Mouse (Mus musculus) thymus, adult 2 months (tissue): ENCODE measurements around the gene Zc2hc1c. TPM values are rescaled to one million over a fixed set of nuclear protein-coding genes. Genes with fewer than 3 reads are reported as not detected.

Experiments
- DNase-seq: peaks from one replicate; pipeline ENCODE4 v3.0.0; 2021
- H3K27ac ChIP-seq: fragments of 200-500 bp; 2 replicates; pipeline ENCODE4 v1.5.1; 2012; ENCODE audit warnings: low read length, control low read depth; ENCODE audit not compliant: control insufficient read depth, insufficient read depth
- H3K27me3 ChIP-seq: fragments of 200-500 bp; 2 replicates; pipeline ENCODE4 v1.6.1; 2012; ENCODE audit warnings: mild to moderate bottlenecking, low read length, moderate library complexity, mixed read lengths; ENCODE audit not compliant: control insufficient read depth, insufficient read depth
- H3K36me3 ChIP-seq: fragments of 200-500 bp; 2 replicates; pipeline ENCODE4 v1.6.1; 2012; ENCODE audit warnings: mild to moderate bottlenecking, low read length, moderate library complexity; ENCODE audit not compliant: control insufficient read depth, insufficient read depth
- H3K4me1 ChIP-seq: fragments of 200-500 bp; replicated peaks from 2 replicates; pipeline ENCODE4 v1.6.1; 2012; ENCODE audit warnings: low read length; ENCODE audit not compliant: control insufficient read depth, insufficient read depth
- H3K4me3 ChIP-seq: fragments of 200-500 bp; 2 replicates; pipeline ENCODE4 v1.5.1; 2012; ENCODE audit warnings: mild to moderate bottlenecking, low read length, control low read depth, moderate library complexity; ENCODE audit not compliant: control insufficient read depth, insufficient read depth
- CTCF ChIP-seq: fragments of 200-500 bp; IDR thresholded peaks from 2 replicates; pipeline ENCODE4 v1.5.1; 2012; ENCODE audit warnings: mild to moderate bottlenecking, control low read depth, low read length, moderate library complexity, borderline replicate concordance; ENCODE audit not compliant: control insufficient read depth, poor library complexity, insufficient read depth; ENCODE audit errors: extremely low read depth
- POLR2A ChIP-seq: fragments of 200-500 bp; IDR thresholded peaks from 2 replicates; pipeline ENCODE4 v1.6.1; 2012; ENCODE audit warnings: mild to moderate bottlenecking, low read length, control low read depth, moderate library complexity; ENCODE audit not compliant: control insufficient read depth, poor library complexity, insufficient read depth; ENCODE audit errors: extremely low read depth
- WGBS: fragments of 180-500 bp; shearing (Covaris S2); methylation state at CpG from one replicate; pipeline ENCODE4 v1.1.7; 2018; 5-methylcytosine and 5-hydroxymethylcytosine counted together
- polyA plus RNA-seq: library from polyadenylated mRNA; depleted of rRNA; stranded (reverse); fragments of >200 nt; gene quantifications from 2 replicates; pipeline ENCODE4 v1.2.3, GENCODE M21; 2012

Zc2hc1c gene
- polyA plus RNA-seq, 1 experiment: 0.15 TPM

DNA sequence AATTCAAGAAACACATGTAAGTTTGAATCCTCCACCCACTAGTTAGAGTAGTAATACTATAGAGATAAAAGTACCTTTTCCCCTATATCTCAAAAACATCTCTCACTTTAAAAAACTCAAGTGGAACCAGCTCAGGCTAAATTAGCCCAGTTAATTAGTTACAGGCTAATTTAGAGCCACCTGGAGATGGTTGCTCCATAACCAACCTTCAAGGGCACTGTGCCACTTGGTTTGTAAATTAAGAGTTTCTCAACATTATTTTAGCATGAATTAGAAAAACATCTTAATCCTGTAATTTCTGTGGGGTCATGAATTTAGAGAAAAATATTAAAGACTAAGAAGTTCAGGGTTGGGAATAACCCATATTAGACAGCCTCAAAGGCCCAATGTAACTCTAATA, 3.1 kb downstream of the Zc2hc1c start:
- no peak for TF ChIP-seq POLR2A
- no peak for TF ChIP-seq CTCF
- Histone ChIP-seq H3K4me3 (no peak overlapping the region), H3K4me1 (0 out of 2 replicates have a peak, but pooled peaks cover 3% of the 10 kb centered on the region), H3K27me3 (no peaks in the 10 kb centered on the region; the same call in 1 of the 2 replicates), H3K27ac (no peak overlapping the region), H3K36me3 (no peaks in the 10 kb centered on the region)
- no peak for DNase-seq

DNA sequence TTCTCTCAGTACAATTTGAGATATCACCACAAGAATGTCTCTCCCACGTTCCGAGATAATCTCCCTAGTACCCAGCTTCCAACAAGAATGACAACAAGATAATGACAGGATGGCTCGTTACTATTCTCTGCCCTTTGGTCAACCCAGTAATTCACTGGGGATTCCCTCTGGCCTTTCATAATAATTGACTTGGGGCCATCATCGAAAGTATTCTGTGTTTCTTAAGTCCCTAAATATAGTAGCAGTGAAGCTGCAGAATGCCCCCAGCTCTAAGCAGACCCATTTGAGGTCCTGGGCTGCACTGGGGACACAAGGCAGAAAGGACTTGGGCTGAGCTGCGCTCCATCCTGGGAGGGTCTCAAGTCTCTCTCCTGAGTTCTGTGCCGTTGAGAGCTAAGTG, 3.9 kb downstream of the Zc2hc1c start:
- Histone ChIP-seq H3K27ac (no peak overlapping the region), H3K4me1 (0 out of 2 replicates have a peak, but pooled peaks cover 3% of the 10 kb centered on the region), H3K36me3 (no peaks in the 10 kb centered on the region), H3K27me3 (no peaks in the 10 kb centered on the region; the same call in 1 of the 2 replicates), H3K4me3 (no peak overlapping the region)
- TF ChIP-seq CTCF (no peak), POLR2A (no peak)
- DNase-seq: no peak
- whole genome bisulfite sequencing: 92% methylated on average over 6 of the region's 6 CpGs

DNA sequence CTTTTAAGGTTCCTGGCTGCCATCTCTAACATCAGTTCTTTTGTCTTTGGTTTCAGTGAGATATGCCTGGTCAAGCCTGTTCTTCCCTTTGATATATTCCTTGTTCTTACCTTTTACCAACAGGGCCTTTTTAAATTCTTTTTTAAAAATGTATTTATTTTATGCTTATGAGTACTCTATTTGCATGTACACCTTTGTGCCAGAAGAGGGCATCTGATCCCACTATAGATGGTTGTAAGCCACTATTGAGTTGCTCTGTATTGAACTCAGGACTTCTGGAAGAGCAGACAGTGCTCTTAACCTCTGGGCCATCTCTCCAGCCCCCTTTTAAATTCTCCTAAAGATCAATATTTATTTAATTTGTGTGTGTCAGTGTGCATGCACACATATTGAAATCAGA, 4.5 kb downstream of the Zc2hc1c start:
- no peak overlapping the region for H3K27ac ChIP-seq
- H3K27me3 ChIP-seq: no peaks in the 10 kb centered on the region; the same call in 1 of the 2 replicates
- no peaks in the 10 kb centered on the region for H3K36me3 ChIP-seq
- H3K4me1 ChIP-seq: 0 out of 2 replicates have a peak, but pooled peaks cover 3% of the 10 kb centered on the region
- H3K4me3 ChIP-seq: no peak overlapping the region
- TF ChIP-seq CTCF (no peak), POLR2A (no peak)
- no peak for DNase-seq

DNA sequence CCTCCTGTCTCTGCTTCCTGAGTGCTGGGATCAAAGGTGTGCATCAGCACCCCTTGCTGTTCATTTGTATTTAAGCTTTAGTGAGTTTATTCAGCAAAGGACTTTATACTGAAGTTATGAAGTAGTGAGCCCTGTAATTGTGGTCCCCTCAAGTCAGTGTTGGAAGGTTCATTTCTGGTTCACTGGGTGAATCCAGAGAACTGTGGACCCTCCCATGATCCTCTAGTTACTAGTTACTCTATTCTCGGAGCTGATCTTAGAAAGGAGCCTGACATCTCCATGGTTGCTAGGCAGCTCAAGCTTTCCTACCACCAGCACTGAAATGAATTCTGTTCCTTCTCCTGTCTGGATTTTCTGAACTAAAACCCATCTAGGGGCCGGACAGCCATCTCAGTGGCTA, 7.1 kb downstream of the Zc2hc1c start:
- no peaks in the 10 kb centered on the region for H3K36me3 ChIP-seq
- H3K27me3 ChIP-seq: no peaks in the 10 kb centered on the region
- WGBS: 95% methylated on average over 2 of the region's 2 CpGs
- H3K4me1 ChIP-seq: no peaks in the 10 kb centered on the region
- no peak overlapping the region for H3K27ac ChIP-seq
- no peak overlapping the region for H3K4me3 ChIP-seq
- DNase-seq: no peak
- no peak for TF ChIP-seq CTCF
- TF ChIP-seq POLR2A: no peak

DNA sequence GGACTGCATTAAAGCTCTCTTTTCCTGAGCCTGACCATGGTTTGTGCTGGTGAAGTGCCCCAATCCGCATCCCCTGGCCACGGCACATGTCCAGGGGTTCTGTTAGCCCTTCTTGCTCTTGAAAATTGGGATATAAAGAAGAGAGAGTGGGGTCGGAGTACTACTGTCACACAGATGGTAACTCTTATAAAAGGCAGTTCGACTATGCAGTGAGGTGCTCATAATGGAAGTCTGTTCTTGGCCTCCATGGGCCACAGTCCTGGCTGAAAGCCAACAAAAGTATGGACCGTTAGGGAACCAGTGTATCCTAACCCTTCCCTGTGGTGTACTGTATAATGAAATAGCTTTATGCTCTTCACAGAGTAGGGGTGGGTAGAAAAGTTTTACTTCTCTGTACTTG, 8.5 kb downstream of the Zc2hc1c start:
- Histone ChIP-seq H3K27ac (no peak overlapping the region), H3K4me1 (no peaks in the 10 kb centered on the region), H3K27me3 (no peaks in the 10 kb centered on the region), H3K36me3 (peaks cover 8% of the 10 kb centered on the region; the same call in 1 of the 2 replicates), H3K4me3 (no peak overlapping the region)
- DNase-seq: no peak
- no peak for TF ChIP-seq POLR2A
- TF ChIP-seq CTCF: no peak
- WGBS: 93% methylated on average over 5 of the region's 5 CpGs

DNA sequence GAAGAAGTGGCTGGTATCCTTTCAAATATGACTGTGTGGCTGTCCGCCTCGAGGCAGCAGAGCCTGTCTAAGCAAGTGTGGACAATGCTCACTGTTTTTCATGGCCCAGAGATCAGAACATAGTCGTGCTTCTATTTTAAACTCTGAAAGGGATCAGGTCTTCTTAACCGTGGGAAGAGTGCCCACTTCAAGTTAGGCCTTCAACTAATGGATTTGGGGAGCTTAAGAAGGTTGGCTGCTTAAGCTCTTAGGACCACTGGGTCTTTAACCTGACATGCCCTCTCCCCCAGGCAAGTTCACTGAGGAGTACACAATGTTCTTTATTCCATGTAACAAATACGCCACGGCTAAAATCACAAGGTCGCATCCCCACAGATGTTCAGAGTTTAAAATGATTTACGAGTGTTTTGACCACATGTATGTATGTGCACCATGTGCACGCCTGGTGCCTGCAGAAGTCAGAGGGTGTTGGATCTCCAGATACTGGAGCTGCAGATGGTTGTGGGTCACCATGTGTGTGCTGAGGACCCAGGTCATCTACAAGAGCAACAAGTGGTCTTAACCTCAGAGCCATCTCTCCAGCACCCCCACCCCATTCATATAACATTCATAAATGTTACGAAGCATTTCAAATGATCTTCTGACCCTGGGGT, 9.1 kb downstream of the Zc2hc1c start:
- H3K4me1 ChIP-seq: no peaks in the 10 kb centered on the region
- H3K4me3 ChIP-seq: no peak overlapping the region
- DNase-seq: no peak
- no peak for TF ChIP-seq CTCF
- TF ChIP-seq POLR2A: no peak
- H3K36me3 ChIP-seq: peaks cover 11% of the 10 kb centered on the region; the same call in 1 of the 2 replicates
- no peak overlapping the region for H3K27ac ChIP-seq
- WGBS: 84% methylated on average over 10 of the region's 10 CpGs
- H3K27me3 ChIP-seq: no peaks in the 10 kb centered on the region

DNA sequence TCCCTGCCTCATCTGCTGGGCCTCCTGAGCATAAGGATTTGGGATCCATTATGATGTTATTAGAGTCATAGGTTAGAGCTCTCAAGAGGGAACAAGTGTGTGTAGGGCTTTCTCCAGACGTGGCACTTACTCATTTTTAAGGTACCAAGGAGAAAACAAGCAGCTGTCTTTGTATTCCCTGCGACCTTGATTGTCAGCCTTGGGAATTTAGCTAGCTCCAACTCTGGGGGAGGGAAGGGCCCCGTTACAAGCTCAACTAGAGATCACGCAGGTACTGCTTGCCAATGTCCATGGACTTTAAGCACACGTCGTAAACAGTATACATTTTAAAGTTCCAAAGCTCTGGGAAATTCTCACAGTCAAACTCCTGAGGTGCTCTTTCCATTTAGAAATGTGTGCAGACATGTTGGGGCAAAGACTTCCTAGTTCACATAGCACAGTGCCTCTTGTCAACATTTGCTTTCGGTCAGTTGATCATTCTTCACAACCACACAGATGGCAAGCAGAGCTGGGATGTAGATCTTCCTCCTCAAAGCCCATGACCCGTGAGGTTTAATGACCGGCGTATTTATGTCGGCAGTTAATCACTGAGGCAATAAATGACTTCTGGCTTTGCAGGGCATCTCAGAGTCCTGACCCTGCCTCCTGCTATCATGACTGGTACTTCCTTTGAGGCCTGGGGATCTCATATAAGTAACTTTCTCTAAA, 9.9 kb downstream of the Zc2hc1c start:
- H3K4me3 ChIP-seq: no peak overlapping the region
- TF ChIP-seq POLR2A (no peak), CTCF (no peak)
- H3K36me3 ChIP-seq: peaks cover 17% of the 10 kb centered on the region; the same call in 1 of the 2 replicates
- no peaks in the 10 kb centered on the region for H3K27me3 ChIP-seq
- DNase-seq: no peak
- 92% methylated on average over 11 of the region's 11 CpGs for WGBS
- H3K27ac ChIP-seq: no peak overlapping the region
- H3K4me1 ChIP-seq: no peaks in the 10 kb centered on the region
